Mouse (Mus musculus) spleen, adult 12 weeks (tissue): ENCODE measurements around the gene Cnga3.

Source experiments
- DNase-seq: peaks from one replicate; pipeline ENCODE4 v3.0.0; 2022; ENCODE audit warnings: low spot score

Gene Cnga3

GRCm38 (mm10) chr1:37214144-37214543 lies at the start of gene Cnga3:
Gene Cnga3, plus strand, starts transcription at chr1:37214434.
- no peak for DNase-seq

DNA sequence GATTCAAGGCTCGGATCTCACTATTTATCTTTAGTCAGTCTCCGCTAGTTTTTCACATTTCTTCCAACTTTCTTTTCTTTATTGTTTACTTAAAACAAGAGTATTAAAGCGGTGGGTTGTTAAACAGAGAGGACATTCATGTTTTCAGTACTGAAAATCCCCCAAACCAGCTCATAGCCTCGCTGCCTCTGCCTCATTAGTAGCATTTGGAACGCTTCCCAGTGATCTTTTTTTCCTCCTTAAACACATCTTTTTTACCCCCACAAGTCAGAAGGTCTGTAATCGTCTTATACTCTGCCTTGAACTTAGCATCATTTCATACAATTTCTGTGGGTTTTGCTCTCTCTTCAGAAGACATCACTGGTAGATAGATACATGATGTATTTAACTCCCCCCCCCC lies 48.2 kb upstream of the Cnga3 start:
- no peak for DNase-seq

- no peak for DNase-seq
These were observed 46.3 kb upstream of the Cnga3 start for GRCm38 (mm10) chr1:37167918-37168317.

DNA sequence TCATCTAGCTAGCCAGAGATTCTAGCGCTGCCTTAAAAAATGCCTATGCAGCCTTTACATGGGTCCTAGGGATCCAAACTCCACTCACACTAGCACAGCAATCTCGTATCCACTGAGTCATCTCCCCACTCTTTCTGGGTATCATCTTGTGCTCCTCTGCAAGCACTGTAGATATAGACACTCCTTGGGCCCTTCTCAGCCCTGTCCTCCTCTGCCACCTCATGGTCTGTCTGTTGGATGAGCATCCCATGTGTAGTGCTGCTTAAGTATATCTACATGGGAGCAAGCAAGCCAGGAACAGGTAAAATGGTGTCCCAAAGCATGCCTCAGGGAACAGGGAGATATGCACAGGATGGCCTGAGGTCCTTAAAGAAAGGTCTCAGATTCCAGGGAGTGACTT lies 36.4 kb upstream of the Cnga3 start:
- no peak for DNase-seq

GRCm38 (mm10) chr1:37179852-37180251 lies 34.4 kb upstream of the Cnga3 start:
- DNase-seq = no peak

GRCm38 (mm10) chr1:37187050-37187449 lies 27.2 kb upstream of the Cnga3 start:
- no peak for DNase-seq

DNA sequence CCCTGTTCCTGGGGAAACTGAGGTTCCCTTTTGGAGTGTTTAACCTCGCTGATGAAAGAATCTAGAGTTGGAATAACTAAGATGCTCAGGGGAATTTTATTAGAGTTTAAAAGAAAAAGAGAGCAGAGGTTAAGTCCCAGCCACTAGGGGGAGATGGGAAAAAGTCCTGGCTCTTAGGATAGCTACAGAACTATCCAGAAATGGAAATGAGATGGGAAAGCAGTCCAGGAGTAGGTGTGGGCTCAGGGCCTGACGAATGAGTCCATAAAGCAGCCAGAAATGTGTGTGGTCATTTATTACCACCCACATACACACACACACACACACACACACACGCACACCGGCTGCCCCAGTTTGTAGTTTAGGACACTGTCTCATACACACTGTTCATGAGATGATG lies 19.6 kb upstream of the Cnga3 start:
- no peak for DNase-seq

DNA sequence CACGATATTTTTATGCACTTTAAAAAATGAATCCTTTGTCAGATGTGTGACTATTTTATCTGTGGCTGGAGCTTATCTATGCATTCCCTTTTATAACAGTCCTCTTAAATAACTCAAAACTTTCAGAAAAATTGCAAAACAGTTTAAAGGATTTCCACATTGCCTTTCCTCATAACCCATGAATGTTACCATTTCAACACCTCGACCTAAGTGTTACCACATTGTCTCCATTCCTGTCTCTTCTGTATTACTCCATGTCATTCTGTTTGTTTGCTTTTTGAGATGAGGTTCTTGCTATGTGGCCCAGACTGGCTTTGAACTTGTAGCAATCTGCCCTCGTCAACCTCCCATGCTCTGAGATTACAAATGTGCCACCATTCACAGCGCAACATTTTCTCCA lies 12.8 kb upstream of the Cnga3 start:
- DNase-seq = no peak

GRCm38 (mm10) chr1:37207743-37208142 lies 6.5 kb upstream of the Cnga3 start:
- no peak for DNase-seq

DNA sequence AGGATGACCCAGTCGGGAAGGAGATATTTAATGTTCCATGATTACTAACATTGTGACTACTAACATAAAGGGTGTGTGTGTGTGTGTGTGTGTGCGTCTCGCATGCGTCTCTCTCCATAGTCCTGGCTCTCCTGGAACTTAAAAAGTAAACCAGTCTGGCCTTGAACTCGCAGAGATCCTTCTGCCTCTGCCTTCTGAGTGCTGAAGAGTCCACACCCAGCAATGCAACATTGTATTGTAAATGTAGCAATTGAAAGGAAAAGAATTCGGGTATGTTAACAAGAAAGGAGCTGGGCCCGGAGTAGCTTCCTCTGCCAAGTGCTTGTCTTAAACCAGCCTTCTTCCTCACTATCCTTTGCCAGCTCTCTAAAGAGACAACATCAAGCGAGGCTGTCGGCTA lies 1.9 kb upstream of the Cnga3 start:
- DNase-seq = no peak

DNA sequence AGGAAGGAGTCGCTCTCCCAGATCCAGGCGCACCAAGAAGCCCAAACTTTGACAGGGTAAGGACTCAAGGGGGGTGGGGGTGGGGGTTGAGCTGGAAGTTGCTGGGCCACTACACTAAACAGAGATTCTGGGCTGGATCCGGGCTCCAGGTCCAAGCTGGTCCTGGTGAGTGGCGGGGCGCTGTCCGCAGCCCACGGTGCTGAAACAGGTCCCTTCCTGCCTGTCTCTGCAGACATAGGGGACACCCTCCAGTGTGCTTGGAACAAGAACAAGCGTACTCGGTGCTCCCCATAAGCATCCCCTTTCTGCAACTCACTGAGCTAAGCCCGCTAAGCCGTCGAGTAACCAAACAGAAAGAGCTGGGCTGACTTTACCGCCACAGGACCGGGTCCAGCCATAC lies 4.2 kb downstream of the Cnga3 start:
- no peak for DNase-seq

DNA sequence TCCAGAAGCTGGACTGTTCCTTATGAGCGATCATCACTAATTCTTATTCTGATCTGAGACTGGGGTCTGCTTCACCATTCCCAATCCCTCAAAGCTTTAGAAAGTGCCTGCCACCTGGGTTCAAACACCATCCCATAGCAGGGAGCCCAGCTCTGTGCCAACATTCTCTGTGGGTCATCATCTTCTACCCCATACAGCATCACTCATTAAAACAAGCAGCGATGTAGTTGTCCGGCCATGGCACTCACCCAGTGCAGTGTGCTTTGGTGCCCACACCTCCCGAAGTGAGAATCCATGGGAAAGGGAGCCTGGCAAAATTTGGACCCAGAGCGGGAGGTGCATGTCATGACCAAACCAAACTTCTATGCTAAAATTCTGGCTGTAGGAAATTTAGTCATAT lies 5.4 kb downstream of the Cnga3 start:
- no peak for DNase-seq

DNA sequence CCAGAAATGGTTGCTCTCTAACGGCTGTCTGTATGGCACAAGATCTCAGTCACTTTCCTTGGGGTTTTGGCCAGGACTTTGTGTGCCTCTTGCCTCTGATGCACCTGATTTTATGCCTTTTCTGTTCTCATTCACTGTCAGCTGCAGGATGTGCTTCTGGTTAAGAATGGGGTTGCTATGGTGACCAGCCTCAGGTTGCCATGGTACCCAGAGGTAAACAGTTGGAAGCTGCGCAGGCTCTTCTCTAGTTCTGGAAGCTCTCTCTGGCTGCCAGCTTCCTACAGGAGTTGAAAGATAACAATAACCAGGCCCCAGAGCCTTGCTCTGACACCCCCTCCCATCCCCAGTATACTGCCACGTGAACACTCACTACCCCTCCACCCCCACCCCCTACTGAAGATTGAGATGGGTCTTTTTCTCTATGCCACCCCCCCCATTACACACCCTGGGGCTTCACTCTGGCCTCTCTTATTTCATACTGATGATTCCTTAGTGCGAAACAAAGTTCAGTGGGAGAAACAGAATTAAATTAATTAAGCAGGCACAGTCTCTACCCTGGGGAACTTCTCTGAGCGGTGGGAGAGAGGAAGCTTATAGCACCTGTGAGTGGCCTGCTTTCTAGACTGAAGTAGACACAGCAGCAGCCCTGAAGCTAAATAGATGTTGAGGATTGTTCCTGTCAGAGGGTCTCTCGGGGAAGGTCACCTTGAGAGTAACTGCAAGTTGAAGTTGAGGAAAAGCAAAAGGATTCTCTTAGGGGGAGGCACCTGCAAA lies 6.1 kb downstream of the Cnga3 start:
- no peak for DNase-seq

GRCm38 (mm10) chr1:37222002-37222401 lies 7.8 kb downstream of the Cnga3 start:
- no peak for DNase-seq

DNA sequence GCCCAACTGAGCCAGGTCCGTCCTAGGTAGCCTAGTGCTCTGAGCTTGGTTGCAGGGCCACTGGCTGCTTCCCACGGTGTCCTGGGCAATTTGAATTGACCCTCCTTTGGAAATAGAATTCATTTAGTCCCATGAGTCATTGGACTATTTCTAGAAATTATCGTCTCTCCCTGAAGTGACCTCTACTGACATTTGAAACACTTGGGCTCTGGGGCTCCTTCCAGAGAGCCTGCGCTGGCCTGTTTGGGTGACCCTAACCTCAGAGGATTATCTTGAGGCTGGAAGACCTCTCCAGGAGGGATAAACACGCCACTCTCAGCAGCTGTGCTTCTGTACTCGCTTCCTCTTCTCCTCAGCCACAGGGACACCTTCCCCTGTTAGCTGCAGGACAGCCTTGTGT lies 16.2 kb downstream of the Cnga3 start:
- no peak for DNase-seq

- no peak for DNase-seq
These were observed 17.1 kb downstream of the Cnga3 start for GRCm38 (mm10) chr1:37231295-37231701.

- DNase-seq = no peak
These were observed 24.9 kb downstream of the Cnga3 start for GRCm38 (mm10) chr1:37239045-37239635.

GRCm38 (mm10) chr1:37242253-37242652 lies 28.0 kb downstream of the Cnga3 start:
- no peak for DNase-seq

- no peak for DNase-seq
These were observed 32.2 kb downstream of the Cnga3 start for GRCm38 (mm10) chr1:37246476-37246875.

GRCm38 (mm10) chr1:37248406-37248805 lies 34.2 kb downstream of the Cnga3 start:
- no peak for DNase-seq

GRCm38 (mm10) chr1:37250643-37251310 lies 36.5 kb downstream of the Cnga3 start:
- DNase-seq = peak; percentile 49

- no peak for DNase-seq
These were observed 44.2 kb downstream of the Cnga3 start for GRCm38 (mm10) chr1:37258443-37258842.

DNA sequence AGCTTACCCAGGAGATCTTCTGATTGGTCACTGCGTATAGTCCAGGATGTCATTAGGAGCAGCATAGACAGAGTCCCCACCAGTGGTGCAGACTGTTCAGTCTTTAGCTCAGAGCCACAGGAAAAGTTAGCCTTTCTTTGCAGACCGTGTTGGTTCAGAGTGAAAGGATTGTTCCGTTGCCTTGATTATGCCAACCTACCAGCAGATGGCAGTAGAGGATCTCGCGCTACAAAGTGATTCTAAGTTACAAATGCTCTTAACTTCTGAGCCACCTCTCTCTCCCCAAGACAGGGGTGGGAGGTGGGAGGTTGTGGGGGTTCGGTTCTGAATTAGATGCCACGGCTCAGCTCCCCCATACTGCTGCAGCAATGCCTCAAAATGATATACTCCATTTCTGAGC lies 58.2 kb downstream of the Cnga3 start:
- DNase-seq = no peak
